Mouse (Mus musculus) neural tube, embryonic 14.5 days (tissue): Measurements from ENCODE around the gene Sbds. TPM values are rescaled to one million over a fixed set of nuclear protein-coding genes. Genes with fewer than 3 reads are reported as not detected.

ENCODE experiments used
- ATAC-seq: fragments of 200-750 bp; cut with Nextera tagmentation; 2 replicates; pipeline ENCODE4 v1.8.0; 2017; ENCODE audit warnings: low read depth, mild to moderate bottlenecking, moderate TSS enrichment, moderate library complexity
- H3K27ac ChIP-seq: fragments of 300-500 bp; sonication (generic); 2 replicates; pipeline ENCODE4 v1.5.1; 2014; ENCODE audit warnings: low read depth, mild to moderate bottlenecking, control low read depth, low read length, moderate library complexity, mixed read lengths
- H3K27me3 ChIP-seq: fragments of 300-500 bp; sonication (generic); 2 replicates; pipeline ENCODE4 v1.6.1; 2014; ENCODE audit warnings: low read length; ENCODE audit not compliant: control insufficient read depth, insufficient read depth
- H3K36me3 ChIP-seq: fragments of 300-500 bp; sonication (generic); 2 replicates; pipeline ENCODE4 v1.6.1; 2014; ENCODE audit warnings: low read length, mixed read lengths; ENCODE audit not compliant: control insufficient read depth, insufficient read depth
- H3K4me1 ChIP-seq: fragments of 300-500 bp; sonication (generic); 2 replicates; pipeline ENCODE4 v1.6.1; 2014; ENCODE audit warnings: low read length; ENCODE audit not compliant: control insufficient read depth, insufficient read depth
- H3K4me2 ChIP-seq: fragments of 300-500 bp; sonication (generic); 2 replicates; pipeline ENCODE4 v1.6.1; 2014; ENCODE audit warnings: mild to moderate bottlenecking, low read depth, low read length, control low read depth
- H3K4me3 ChIP-seq: fragments of 300-500 bp; sonication (generic); 2 replicates; pipeline ENCODE4 v1.5.1; 2014; ENCODE audit warnings: low read depth, low read length, control low read depth, mixed read lengths
- H3K9ac ChIP-seq: fragments of 300-500 bp; sonication (generic); replicated peaks from 2 replicates; pipeline ENCODE4 v1.6.1; 2014; ENCODE audit warnings: low read depth, mild to moderate bottlenecking, control low read depth, low read length, mixed read lengths
- H3K9me3 ChIP-seq: fragments of 300-500 bp; sonication (generic); 2 replicates; pipeline ENCODE4 v1.6.1; 2016; ENCODE audit warnings: low read length; ENCODE audit not compliant: control insufficient read depth
- WGBS: fragments of 180-500 bp; shearing (Covaris S2); extraction: QIAGEN DNeasy Blood & Tissue Kit; methylation state at CpG from one replicate; pipeline ENCODE4 v1.1.7; 2014; 5-methylcytosine and 5-hydroxymethylcytosine counted together
- polyA plus RNA-seq: library from polyadenylated mRNA; unstranded; fragments of >200 nt; fragmentation: Nextera tagmentation; extraction: Ambion mirVana; gene quantifications from 2 replicates; pipeline ENCODE4 v1.2.1, GENCODE M21; 2014

Sbds gene
- polyA plus RNA-seq, 1 experiment from 2014 or later, result 48.5 TPM

DNA sequence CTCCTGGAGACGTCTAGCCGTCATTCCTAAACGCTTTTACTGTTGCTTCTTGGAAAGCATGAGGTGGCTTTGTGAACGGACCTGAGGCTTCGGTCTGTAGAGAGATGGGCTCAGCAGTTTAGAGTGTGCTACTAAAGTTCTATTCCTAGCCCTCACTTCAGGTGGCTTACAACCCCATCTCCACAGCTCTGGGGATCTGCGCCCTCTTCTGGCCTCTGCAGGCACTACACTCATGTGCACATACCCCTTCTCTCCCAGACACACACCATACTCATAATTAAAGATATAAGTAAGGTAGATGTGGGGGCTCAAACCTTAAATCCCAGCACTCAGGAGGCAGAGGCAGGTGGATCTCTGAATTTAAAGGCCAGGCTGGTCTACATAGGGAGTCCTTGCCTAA lies 34.9 kb upstream of the Sbds start:
- H3K27me3 ChIP-seq, result no peaks in the 10 kb centered on the region
- H3K4me1 ChIP-seq, result no peaks in the 10 kb centered on the region
- no peak overlapping the region for H3K9ac ChIP-seq
- peaks cover 12% of the 10 kb centered on the region; the same call in 1 of the 2 replicates for H3K36me3 ChIP-seq
- no peak overlapping the region for H3K4me2 ChIP-seq
- no peak overlapping the region for H3K27ac ChIP-seq
- H3K9me3 ChIP-seq, result no peaks in the 10 kb centered on the region
- WGBS, result 98% methylated on average over 6 of the region's 6 CpGs
- no peak for ATAC-seq
- H3K4me3 ChIP-seq, result no peak overlapping the region

- no peak for ATAC-seq
- H3K9me3 ChIP-seq, result no peaks in the 10 kb centered on the region
- no peak overlapping the region for H3K4me2 ChIP-seq
- 96% methylated on average over 7 of the region's 7 CpGs for WGBS
- H3K9ac ChIP-seq, result no peak overlapping the region
- H3K36me3 ChIP-seq, result peaks cover 13% of the 10 kb centered on the region; the same call in 1 of the 2 replicates
- H3K27ac ChIP-seq, result no peak overlapping the region
- H3K27me3 ChIP-seq, result no peaks in the 10 kb centered on the region
- H3K4me1 ChIP-seq, result no peaks in the 10 kb centered on the region
- no peak overlapping the region for H3K4me3 ChIP-seq
These were observed 32.8 kb upstream of the Sbds start for GRCm38 (mm10) chr5:130288106-130288505.

DNA sequence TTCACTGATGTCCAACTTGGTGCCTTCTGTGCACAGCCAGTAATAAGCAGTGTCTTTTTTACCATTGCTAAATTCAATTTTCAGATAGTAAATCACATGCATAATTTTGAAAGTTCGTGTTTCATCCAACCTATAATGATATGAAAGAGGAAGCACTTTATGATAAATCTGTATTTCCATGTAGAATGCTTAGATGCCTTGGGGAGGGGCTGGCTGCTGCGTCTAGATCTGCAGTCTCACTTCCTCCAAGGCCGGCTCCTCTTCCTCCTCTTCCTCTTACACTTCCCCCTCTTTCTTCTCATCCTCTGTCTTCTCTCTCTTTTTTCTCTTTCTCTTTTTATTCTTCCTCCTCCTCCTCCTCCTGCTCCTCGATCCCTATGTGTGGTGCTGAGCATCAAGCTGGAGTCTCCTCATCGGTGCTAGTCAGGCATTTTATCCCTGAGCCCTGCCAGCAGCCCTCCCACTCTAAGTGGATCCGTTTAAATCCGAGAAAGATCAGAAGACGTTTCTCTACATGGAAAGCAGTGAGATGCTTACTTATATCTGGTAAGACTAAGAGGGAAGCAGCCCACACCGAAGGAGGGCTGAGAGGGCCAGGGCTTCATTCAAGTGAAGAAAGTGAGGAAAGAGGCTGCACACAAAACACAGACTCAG lies 27.9 kb upstream of the Sbds start:
- Histone ChIP-seq H3K4me1 (no peaks in the 10 kb centered on the region), H3K4me3 (no peak overlapping the region), H3K9me3 (no peaks in the 10 kb centered on the region), H3K9ac (no peak overlapping the region), H3K27me3 (no peaks in the 10 kb centered on the region), H3K36me3 (peaks cover 8% of the 10 kb centered on the region), H3K27ac (no peak overlapping the region), H3K4me2 (no peak overlapping the region)
- no peak for ATAC-seq
- 95% methylated on average over 9 of the region's 9 CpGs for WGBS

- Histone ChIP-seq H3K4me1 (no peaks in the 10 kb centered on the region), H3K36me3 (peaks cover 6% of the 10 kb centered on the region; the same call in 1 of the 2 replicates), H3K4me3 (no peak overlapping the region), H3K9ac (no peak overlapping the region), H3K9me3 (no peaks in the 10 kb centered on the region), H3K4me2 (no peak overlapping the region), H3K27me3 (no peaks in the 10 kb centered on the region), H3K27ac (no peak overlapping the region)
- no peak for ATAC-seq
- WGBS, result 91% methylated on average over 7 of the region's 7 CpGs
These were observed 22.7 kb upstream of the Sbds start for GRCm38 (mm10) chr5:130278011-130278472.

DNA sequence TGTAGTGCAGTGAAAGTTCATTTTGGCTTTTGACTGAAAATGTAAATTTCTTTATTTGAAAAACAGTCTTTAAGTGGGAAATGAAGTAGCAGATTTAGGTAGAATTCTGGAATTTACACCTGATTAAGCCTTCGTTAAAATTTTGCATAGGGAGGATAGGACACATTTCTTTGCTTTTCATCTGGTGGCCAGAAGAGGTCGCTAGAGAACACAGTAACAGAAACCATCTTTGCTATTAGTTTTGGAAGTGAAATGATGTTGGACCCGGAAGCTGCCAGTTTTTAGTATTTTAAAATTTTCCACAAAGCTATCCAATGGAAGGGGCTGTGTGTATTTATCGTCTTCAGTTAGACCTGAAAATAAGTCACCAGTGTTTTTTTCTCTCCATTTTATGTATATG lies 20.2 kb upstream of the Sbds start:
- H3K27me3 ChIP-seq, result no peaks in the 10 kb centered on the region
- WGBS, result 50% methylated on average over 4 of the region's 4 CpGs
- peaks cover 9% of the 10 kb centered on the region; the same call in 1 of the 2 replicates for H3K36me3 ChIP-seq
- no peak for ATAC-seq
- H3K4me2 ChIP-seq, result no peak overlapping the region
- H3K4me3 ChIP-seq, result no peak overlapping the region
- H3K4me1 ChIP-seq, result no peaks in the 10 kb centered on the region
- H3K27ac ChIP-seq, result no peak overlapping the region
- H3K9me3 ChIP-seq, result no peaks in the 10 kb centered on the region
- H3K9ac ChIP-seq, result no peak overlapping the region

DNA sequence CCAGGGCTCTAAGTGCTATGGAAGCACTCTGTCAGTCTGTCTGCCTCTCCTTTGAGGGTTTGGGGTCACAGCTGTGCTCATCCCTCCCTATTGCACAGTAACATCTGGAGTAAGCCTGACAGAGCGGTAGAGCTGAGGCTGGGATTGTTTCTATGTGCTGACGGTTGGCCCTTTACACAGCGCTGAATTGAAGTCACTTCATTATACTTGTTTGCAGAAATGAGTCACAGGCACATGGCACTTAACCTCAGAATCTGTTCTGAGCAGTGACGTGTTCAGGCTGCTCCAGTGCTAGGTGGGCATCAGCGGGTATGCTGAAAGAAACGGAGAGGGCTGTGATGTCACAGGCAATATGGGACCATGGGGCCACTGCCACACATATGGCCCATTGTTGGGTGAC lies 17.7 kb upstream of the Sbds start:
- Histone ChIP-seq H3K27me3 (no peaks in the 10 kb centered on the region), H3K9me3 (no peaks in the 10 kb centered on the region), H3K27ac (no peak overlapping the region), H3K36me3 (peaks cover 9% of the 10 kb centered on the region; the same call in 1 of the 2 replicates), H3K4me3 (no peak overlapping the region), H3K4me2 (no peak overlapping the region), H3K4me1 (no peaks in the 10 kb centered on the region), H3K9ac (no peak overlapping the region)
- WGBS, result 88% methylated on average over 6 of the region's 6 CpGs
- no peak for ATAC-seq

DNA sequence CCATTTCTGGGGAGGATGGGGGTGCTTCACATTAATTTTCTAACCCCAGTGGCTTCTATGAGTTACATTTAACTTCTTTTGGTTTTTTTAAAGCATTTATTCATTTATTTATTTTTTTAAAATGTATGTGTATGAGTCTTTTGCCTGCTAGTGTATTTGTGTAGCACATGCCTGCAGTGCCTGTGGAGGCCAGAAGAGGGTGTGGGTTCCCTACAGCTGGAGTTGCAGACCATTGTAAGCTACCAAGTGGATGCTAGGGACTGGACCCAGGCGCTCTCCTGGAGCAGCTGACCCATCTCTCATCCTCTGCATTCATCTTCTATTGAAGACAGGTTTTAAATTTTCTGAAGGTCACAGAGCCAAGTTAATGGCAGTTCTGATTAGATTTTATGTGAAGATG lies 17.0 kb upstream of the Sbds start:
- no peak overlapping the region for H3K4me3 ChIP-seq
- H3K4me1 ChIP-seq, result no peaks in the 10 kb centered on the region
- 96% methylated on average over 1 of the region's 1 CpGs for WGBS
- H3K9ac ChIP-seq, result no peak overlapping the region
- no peak overlapping the region for H3K27ac ChIP-seq
- no peaks in the 10 kb centered on the region for H3K9me3 ChIP-seq
- no peaks in the 10 kb centered on the region for H3K27me3 ChIP-seq
- no peak overlapping the region for H3K4me2 ChIP-seq
- H3K36me3 ChIP-seq, result peaks cover 14% of the 10 kb centered on the region
- ATAC-seq, result no peak

- Histone ChIP-seq H3K9me3 (no peaks in the 10 kb centered on the region), H3K4me2 (no peak overlapping the region), H3K4me3 (no peak overlapping the region), H3K4me1 (no peaks in the 10 kb centered on the region), H3K36me3 (peaks cover 25% of the 10 kb centered on the region), H3K9ac (no peak overlapping the region), H3K27me3 (no peaks in the 10 kb centered on the region), H3K27ac (no peak overlapping the region)
- 86% methylated on average over 11 of the region's 11 CpGs for WGBS
- no peak for ATAC-seq
These were observed 13.6 kb upstream of the Sbds start for GRCm38 (mm10) chr5:130268976-130269375.

DNA sequence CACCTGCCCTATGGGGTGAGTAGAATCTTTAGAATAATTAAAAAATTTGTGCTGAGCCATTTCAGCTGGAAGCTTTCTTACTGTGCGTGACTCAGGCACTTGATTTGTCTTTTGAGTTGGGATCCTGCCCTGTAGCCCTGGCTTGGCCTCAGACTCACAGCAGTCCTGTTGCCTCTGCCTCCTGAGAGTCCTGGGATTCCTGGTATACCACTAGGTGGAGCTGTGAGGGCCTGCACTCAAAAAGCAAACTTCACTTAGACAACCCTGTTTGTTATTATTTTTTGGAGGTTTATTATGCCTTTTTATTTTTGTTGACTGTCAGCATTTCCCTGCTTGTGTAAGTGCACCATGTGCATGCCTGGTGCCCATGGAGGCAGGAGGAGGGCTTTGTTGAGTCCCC lies 12.0 kb upstream of the Sbds start:
- Histone ChIP-seq H3K4me2 (no peak overlapping the region), H3K27me3 (no peaks in the 10 kb centered on the region), H3K9ac (no peak overlapping the region), H3K4me1 (no peaks in the 10 kb centered on the region), H3K36me3 (peaks cover 18% of the 10 kb centered on the region; the same call in 1 of the 2 replicates), H3K4me3 (no peak overlapping the region), H3K27ac (no peak overlapping the region), H3K9me3 (no peaks in the 10 kb centered on the region)
- 95% methylated on average over 1 of the region's 1 CpGs for WGBS
- no peak for ATAC-seq
